Mouse (Mus musculus): ENCODE results near the gene Rbpms2. TPM values are rescaled to one million over a fixed set of nuclear protein-coding genes. Genes with fewer than 3 reads are reported as not detected.

Gene Rbpms2
- total RNA-seq, 2 experiments from 2014 or later, result 2.4 to 4.0 TPM

DNA sequence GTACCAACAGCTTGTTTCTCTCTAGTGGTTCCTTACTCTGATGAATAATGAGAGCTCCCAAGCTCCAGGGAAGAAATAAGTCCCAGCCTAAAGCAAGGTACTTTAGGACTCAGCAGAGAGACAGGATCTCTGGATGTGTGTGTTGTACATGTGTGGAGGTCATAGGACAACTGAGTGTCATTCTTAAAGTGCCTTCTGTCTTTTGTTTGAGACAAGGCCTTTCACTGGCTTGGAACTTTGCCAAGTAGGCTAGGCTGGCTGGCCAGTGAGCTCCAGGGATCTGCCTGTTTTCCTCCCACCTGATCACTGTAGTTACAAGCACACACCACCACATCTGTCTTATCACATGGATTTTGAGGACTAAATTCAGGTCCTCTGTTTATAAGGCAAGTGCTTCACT is 66.9 kb downstream of the Rbpms2 start:
- DNase-seq, result no peak

- no peak for DNase-seq
Measured at GRCm38 (mm10) chr9:65697356-65697755, 67.9 kb downstream of the Rbpms2 start.

GRCm38 (mm10) chr9:65697992-65698391 is 68.5 kb downstream of the Rbpms2 start:
- DNase-seq, result no peak

DNA sequence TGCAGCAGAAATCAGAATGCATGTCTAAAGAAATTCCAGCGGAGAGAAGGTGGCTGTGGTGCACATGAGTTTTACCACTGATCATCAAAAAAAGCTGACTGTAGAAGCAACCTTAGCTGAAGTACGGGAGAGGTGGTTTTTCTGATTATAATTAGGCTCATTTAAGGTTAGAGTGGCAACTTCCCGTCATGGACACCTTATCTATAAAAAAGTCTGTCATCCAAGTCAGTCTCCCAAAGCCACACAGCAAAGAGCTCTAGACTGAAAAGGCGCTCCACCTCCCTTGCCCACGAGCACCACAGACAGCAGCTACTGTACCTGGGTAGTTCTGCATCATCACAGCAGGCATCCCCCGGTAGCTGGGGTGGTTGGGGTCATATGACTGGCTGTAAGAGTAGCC is 71.1 kb downstream of the Rbpms2 start:
- no peak for DNase-seq

GRCm38 (mm10) chr9:65702286-65702685 is 72.8 kb downstream of the Rbpms2 start:
- DNase-seq, result no peak

DNA sequence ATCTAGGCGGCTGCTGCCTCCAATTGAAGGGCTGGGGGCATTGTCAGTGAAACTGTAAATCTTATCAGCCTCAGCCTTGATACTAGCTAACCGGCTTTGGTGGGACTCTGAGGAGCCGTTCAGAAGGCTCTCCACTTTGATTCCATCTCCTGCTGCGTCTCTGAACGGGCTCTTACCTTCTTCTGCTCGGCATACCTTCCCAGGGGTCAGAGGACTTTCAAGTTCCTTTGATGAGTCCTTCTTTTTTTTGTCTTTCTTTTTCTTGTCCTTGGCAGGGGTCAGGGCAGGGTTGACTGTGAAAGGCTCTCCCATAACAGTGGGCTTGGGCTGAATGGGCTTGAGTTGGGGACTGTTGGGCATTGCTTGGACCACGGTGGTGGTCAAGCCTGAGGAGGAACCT is 73.8 kb downstream of the Rbpms2 start:
- no peak for DNase-seq

- no peak for DNase-seq
Measured at GRCm38 (mm10) chr9:65703926-65704595, 74.6 kb downstream of the Rbpms2 start.

Other genes with a start within 250 kb of the Rbpms2 start
- gene Kbtbd13, start 238.0 kb upstream of the Rbpms2 start, total RNA-seq (2021), result 10 to 100 TPM in 1 of 2 experiments, 1 to 10 TPM in 1; 8.9 to 10.7 TPM
- gene Rasl12, start 231.1 kb upstream of the Rbpms2 start, total RNA-seq (2021), result 10 to 100 TPM in 1 of 2 experiments, 1 to 10 TPM in 1; 7.2 to 11.5 TPM
- gene Slc51b, start 206.7 kb upstream of the Rbpms2 start, total RNA-seq (2021), result not detected
- 1 to 10 TPM; 6.6 to 7.1 TPM for gene Mtfmt, start 193.9 kb upstream of the Rbpms2 start, total RNA-seq (2021)
- gene Spg21, start 168.7 kb upstream of the Rbpms2 start, total RNA-seq (2021), result 10 to 100 TPM; 48.1 to 59.8 TPM
- not detected for gene Ankdd1a, start 109.5 kb upstream of the Rbpms2 start, total RNA-seq (2021)
- gene Plekho2, start 49.6 kb upstream of the Rbpms2 start, total RNA-seq (2021), result 10 to 100 TPM; 11.4 to 17.3 TPM
- gene Pif1, start 42.5 kb upstream of the Rbpms2 start, total RNA-seq (2021), result 1 to 10 TPM in 1 of 2 experiments, under 1 TPM in 1; 0.92 to 1.4 TPM
- 100 to 1,000 TPM; 248 to 260 TPM for gene Oaz2, start 38.4 kb downstream of the Rbpms2 start, total RNA-seq (2021)
- 10 to 100 TPM; 23.0 to 28.2 TPM for gene Zfp609, start 197.9 kb downstream of the Rbpms2 start, total RNA-seq (2021)

Measured in gastrocnemius, postnatal 10 days (tissue).